Mouse (Mus musculus) frontal cortex, postnatal 14 days (tissue): ENCODE measurements at regions not wholly inside any gene's neighbourhood (a gene's known extent, or its start where the extent isn't known, plus 50 kb on each side); places are given as distances from the start of the nearest gene placed in this dataset.

Experiments
- DNase-seq, 2 experiments: peaks; one replicate each; pipeline ENCODE4 v3.0.0; 2022; ENCODE audit warnings: low spot score in 2 of 2

DNA sequence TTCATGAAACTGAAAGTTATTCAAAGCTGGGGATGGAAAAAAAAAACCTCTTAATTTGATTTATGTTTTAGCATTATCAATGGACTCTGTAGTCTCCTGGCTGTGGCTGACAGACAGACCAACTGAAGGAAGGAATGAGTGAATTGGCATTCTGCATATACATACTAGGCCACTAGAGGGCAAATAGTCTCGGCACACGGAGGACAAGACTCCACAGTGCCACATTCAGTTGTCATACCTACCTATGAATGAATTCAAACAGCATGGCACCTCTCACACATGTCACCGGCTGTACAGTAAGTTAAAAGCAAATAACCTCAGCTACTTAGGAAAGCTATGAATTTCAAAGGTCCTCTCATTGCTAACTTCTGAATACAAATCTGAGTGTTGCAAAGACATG, 200.5 kb downstream of the Rab11fip2 start:
- no peak for DNase-seq

DNA sequence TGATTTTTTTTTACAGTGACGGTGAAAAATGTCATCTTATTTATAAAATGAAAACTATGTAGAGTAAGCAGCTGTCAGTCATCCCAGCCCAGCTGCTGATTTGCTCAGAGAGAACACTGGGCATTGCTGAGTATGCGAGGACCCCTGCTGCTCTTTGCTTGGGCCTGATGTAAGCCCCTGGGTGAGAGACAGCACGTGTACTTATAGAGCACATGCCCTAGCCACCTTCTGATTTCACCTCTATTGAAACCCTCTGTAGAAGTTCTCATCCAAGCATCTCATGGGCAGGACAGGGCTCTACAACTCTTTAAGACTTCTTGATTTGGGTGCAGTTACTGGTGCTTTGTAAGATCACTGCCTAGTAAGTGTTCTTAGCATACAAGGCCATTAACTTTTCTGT, 182.2 kb downstream of the Rab11fip2 start:
- no peak for DNase-seq

DNA sequence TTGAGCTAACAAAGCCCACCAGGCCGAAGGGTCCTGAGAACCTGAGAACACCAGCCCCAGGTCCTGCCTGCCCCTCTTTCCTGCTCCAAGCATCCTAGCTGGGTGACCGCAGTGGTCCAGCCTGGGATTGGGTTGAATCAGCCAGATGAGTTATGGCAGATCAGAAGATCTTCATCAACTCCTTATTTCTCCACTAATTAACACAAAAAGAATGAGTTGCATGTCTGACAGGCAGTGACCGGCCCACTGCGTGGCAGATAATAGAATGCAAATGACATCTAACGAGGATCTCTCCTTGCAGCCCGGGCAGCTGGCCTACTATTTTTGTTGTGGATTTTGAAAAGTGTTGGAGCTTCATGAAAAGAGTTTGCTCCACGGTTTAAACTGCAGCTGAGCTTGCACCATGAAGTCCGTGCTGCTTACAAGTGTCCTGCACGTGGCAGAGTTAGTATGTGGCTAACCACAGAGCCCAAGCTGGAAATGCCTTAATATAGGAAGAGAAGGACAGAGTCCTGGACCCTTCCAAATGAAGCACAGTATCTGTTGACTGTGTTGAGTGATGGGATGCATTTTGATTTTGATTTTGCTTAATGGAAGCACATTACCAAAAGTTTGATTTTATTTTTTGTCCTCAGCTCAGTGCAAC, 158.9 kb downstream of the Rab11fip2 start:
- DNase-seq = peak in 1 of 2 experiments; percentile 5

DNA sequence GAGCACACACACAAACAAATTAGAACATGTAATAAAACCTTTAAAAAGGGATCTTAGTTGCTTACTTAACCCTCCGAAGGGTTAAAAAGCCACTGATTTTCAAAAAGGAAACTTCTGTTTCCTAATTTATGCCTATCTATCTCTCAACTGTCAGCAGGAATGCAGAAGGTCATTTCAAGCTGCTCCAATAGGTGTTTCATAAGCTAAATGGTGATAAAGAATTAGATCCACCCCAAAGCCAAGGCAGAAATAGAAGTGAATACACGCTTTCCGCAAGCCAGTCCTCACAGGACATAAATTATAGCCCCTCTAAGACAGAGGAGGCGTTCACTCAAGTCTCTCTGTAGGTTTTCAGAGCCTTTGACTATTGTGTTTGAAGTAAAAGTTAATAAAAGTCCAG, 112.2 kb downstream of the Rab11fip2 start:
- DNase-seq = no peak

DNA sequence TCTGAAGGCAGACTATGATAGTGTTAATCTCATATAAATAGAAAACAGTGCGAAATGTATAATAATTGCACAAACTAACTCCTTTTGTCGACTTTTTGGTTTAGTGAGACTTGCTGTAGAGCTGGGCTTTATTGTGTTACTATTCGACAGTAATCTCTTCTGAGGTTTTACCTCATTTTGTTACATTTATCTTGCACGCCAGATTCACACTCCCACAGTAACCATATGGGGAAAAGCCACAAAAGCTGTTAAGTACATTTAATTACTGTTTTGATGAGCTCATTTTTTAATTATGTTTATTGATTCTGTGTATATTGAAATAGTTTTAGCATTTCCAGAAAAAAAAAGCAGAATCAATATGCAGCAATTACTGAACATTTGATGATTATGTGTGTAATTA, 106.3 kb downstream of the Rab11fip2 start:
- DNase-seq = no peak

DNA sequence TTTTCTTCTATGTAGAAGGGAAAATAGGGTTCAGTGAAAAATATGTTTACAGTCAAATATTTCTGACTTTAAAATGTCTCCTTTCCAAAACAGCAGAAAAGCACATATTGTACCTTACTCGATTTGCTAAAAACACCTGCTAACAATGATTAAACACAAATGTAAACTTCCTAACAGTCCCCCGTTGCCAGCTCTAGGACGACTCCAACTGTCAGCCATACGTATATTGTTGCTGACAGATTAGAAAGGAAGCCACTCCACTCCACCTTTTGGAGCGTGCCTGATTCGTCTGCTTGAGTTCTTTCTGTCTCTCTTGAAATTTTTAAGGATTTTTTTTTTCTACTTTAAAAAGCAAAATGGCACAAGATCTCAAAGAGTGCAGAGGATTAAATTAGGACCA, 105.8 kb downstream of the Rab11fip2 start:
- DNase-seq = no peak

DNA sequence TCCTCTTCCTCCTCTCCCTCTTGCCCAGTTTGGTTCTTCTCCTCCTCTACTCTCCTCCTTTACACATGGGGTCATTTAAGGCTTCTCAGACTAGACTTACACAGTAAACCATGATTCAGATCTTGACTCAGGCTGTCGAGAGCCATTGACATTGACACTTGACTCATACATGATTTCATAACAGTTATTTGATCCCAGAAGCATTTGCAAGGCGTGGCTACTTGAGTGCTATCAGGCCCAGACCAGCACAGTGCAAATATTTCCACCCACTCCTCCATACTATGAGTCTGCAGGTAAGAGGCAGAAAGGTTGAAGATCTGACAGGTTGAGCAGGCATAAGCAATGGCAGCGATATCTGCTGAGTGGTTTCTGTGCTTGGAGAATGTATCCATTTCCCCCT, 99.2 kb downstream of the Rab11fip2 start:
- DNase-seq = no peak

DNA sequence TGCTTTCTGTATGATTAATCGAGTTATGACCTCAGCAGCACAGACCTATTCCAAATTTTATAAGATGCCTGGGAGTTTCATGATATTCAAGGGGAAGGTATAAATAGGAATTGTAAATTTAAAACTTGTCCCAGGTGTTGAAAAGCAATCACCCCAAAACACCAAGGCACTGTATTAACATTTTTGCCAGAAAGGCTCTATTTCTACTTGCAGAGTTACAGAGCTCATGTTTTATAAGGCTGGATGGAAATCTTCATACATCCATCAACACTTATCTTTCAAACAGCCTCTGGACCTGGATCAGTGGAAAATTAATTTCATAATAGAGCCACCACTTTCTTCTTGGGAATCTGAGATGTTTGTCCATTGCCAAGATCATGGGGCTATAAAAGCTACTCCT, 96.6 kb downstream of the Rab11fip2 start:
- DNase-seq = no peak

DNA sequence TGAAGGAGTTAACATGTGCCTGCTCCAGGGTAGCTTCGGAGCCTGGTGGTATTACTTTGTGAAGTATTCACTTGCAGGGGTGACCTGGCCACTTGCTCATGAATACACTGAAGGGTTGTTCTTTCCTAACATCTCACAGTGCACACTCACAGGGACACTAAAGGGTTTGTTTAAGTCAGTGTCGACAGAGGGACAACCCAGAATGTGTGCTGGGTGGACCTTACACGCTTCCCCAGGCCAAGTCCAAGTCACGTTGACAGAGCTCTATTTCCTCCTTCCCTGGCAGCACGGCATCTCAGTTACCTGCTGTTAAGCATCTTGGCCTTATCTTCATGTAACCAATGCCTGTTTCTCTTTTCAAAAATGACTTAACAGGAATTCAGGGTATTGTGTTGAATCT, 92.8 kb downstream of the Rab11fip2 start:
- no peak for DNase-seq

DNA sequence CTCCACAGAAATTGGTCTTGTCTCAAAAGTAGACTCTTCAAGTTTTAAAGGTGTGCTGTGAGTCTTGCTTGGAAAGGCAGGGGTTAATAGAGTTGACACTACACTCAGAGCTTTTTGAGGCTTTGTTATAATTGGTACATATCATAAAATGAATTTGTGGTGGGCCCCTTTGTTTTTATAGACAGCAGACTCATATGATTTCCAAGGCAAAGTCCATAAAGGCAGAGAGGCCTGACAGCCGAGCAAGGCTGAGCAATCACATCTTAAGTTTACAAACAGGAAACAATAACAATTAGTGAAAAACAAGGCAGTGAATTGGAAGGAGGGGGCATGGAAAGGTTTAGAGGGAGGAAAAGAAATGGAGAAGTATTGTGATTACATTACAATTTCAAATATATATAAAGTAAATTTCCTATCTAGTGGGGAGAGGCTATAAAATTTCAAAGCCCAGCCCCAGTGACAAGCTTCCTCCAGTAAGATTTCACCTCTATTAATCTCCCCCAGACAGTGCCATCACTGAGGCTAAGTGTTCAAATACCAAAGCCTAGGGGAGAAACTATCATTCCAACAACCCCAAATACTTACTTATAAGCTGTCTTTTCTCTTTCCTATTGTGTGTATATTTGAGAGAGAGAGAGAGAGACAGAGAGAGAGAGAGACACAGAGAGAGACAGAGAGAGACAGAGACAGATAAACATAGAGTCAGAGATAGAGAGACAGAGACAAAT, 91.3 kb downstream of the Rab11fip2 start:
- DNase-seq = no peak
